Mouse (Mus musculus): ENCODE results near the gene Twnk.
A peak's percentile ranks its signal among the peaks of the same experiment; 100 is the strongest.

The Twnk gene

GRCm38 (mm10) chr19:45005444-45005843 is at the start of gene Twnk:
TSS of gene Twnk (plus strand) at chr19:45005663.
- DNase-seq, result no peak

GRCm38 (mm10) chr19:44959633-44960032 is 45.8 kb upstream of the Twnk start:
- no peak for DNase-seq

- no peak for DNase-seq
These were observed 39.5 kb upstream of the Twnk start for GRCm38 (mm10) chr19:44965978-44966377.

- DNase-seq, result no peak
These were observed 37.1 kb upstream of the Twnk start for GRCm38 (mm10) chr19:44968329-44968728.

- DNase-seq, result no peak
These were observed 28.8 kb upstream of the Twnk start for GRCm38 (mm10) chr19:44976636-44977035.

- no peak for DNase-seq
These were observed 28.3 kb upstream of the Twnk start for GRCm38 (mm10) chr19:44977148-44977547.

- DNase-seq, result no peak
These were observed 24.7 kb upstream of the Twnk start for GRCm38 (mm10) chr19:44980787-44981186.

- no peak for DNase-seq
These were observed 22.9 kb upstream of the Twnk start for GRCm38 (mm10) chr19:44982477-44983115.

- no peak for DNase-seq
These were observed 22.1 kb upstream of the Twnk start for GRCm38 (mm10) chr19:44983366-44983765.

GRCm38 (mm10) chr19:44984420-44984819 is 21.0 kb upstream of the Twnk start:
- DNase-seq, result no peak

- DNase-seq, result no peak
These were observed 20.1 kb upstream of the Twnk start for GRCm38 (mm10) chr19:44985159-44985988.

- DNase-seq, result no peak
These were observed 18.5 kb upstream of the Twnk start for GRCm38 (mm10) chr19:44987004-44987403.

- DNase-seq, result no peak
These were observed 17.6 kb upstream of the Twnk start for GRCm38 (mm10) chr19:44987851-44988250.

- DNase-seq, result no peak
These were observed 17.1 kb upstream of the Twnk start for GRCm38 (mm10) chr19:44988321-44988720.

GRCm38 (mm10) chr19:44988831-44989566 is 16.5 kb upstream of the Twnk start, which contains the start of gene Sema4g:
TSS of gene Sema4g (plus strand) at chr19:44989101.
- DNase-seq, result peak; percentile 29 to 49

- DNase-seq, result peak in 1 of 2 experiments; percentile 31
These were observed 15.6 kb upstream of the Twnk start for GRCm38 (mm10) chr19:44989567-44990495.

- no peak for DNase-seq
These were observed 14.4 kb upstream of the Twnk start for GRCm38 (mm10) chr19:44991031-44991430.

GRCm38 (mm10) chr19:44992246-44992645 is 13.2 kb upstream of the Twnk start:
- DNase-seq, result no peak

GRCm38 (mm10) chr19:44992712-44993111 is 12.8 kb upstream of the Twnk start:
- no peak for DNase-seq

GRCm38 (mm10) chr19:44997786-44998185 is 7.7 kb upstream of the Twnk start:
- DNase-seq, result no peak

GRCm38 (mm10) chr19:44999647-45000046 is 5.8 kb upstream of the Twnk start:
- no peak for DNase-seq

GRCm38 (mm10) chr19:45002301-45002700 is 3.2 kb upstream of the Twnk start:
- DNase-seq, result peak in 1 of 2 experiments; percentile 19
